Mouse (Mus musculus): ENCODE measurements around the gene Dupd1. TPM values are rescaled to one million over a fixed set of nuclear protein-coding genes. Genes with fewer than 3 reads are reported as not detected.
A peak's percentile ranks its signal among the peaks of the same experiment; 100 is the strongest.
"Not testable (repeated sequence)": the region's sequence is repeated elsewhere in the genome, so short reads cannot be mapped to it uniquely, and the experiment has no call there.

The Dupd1 gene
- total RNA-seq, 2 experiments from 2014 or later, result 0.33 to 0.48 TPM

- DNase-seq (ENCODE audit: low spot score in 2 of 2), result peak in 1 of 2 experiments; percentile 71
These were observed 35.7 kb downstream of the Dupd1 start for GRCm38 (mm10) chr14:21678509-21679285.

GRCm38 (mm10) chr14:21676223-21676622, 38.2 kb downstream of the Dupd1 start:
- DNase-seq (ENCODE audit: low spot score in 2 of 2), result no peak

- no peak for DNase-seq (ENCODE audit: low spot score in 2 of 2)
These were observed 39.9 kb downstream of the Dupd1 start for GRCm38 (mm10) chr14:21674471-21674870.

GRCm38 (mm10) chr14:21673100-21673499, 41.3 kb downstream of the Dupd1 start:
- no peak for DNase-seq (ENCODE audit: low spot score in 2 of 2)

GRCm38 (mm10) chr14:21670422-21671006, 43.9 kb downstream of the Dupd1 start:
- not testable (repeated sequence) for DNase-seq (ENCODE audit: low spot score in 2 of 2)

- DNase-seq (ENCODE audit: low spot score in 2 of 2), result no peak
These were observed 44.5 kb downstream of the Dupd1 start for GRCm38 (mm10) chr14:21669633-21670421.

- DNase-seq (ENCODE audit: low spot score in 2 of 2), result no peak
These were observed 45.2 kb downstream of the Dupd1 start for GRCm38 (mm10) chr14:21669218-21669617.

GRCm38 (mm10) chr14:21662465-21663142, 51.8 kb downstream of the Dupd1 start:
- no peak for DNase-seq (ENCODE audit: low spot score in 2 of 2)

- DNase-seq (ENCODE audit: low spot score in 2 of 2), result peak in 1 of 2 experiments; percentile 74
These were observed 54.7 kb downstream of the Dupd1 start for GRCm38 (mm10) chr14:21659652-21660051.

- no peak for DNase-seq (ENCODE audit: low spot score in 2 of 2)
These were observed 55.2 kb downstream of the Dupd1 start for GRCm38 (mm10) chr14:21659155-21659554.

- no peak for DNase-seq (ENCODE audit: low spot score in 2 of 2)
These were observed 60.6 kb downstream of the Dupd1 start for GRCm38 (mm10) chr14:21653813-21654212.

- DNase-seq (ENCODE audit: low spot score in 2 of 2), result no peak
These were observed 73.5 kb downstream of the Dupd1 start for GRCm38 (mm10) chr14:21640806-21641435.

GRCm38 (mm10) chr14:21636548-21636947, 77.8 kb downstream of the Dupd1 start:
- no peak for DNase-seq (ENCODE audit: low spot score in 2 of 2)

GRCm38 (mm10) chr14:21631665-21632200, 82.6 kb downstream of the Dupd1 start:
- no peak for DNase-seq (ENCODE audit: low spot score in 2 of 2)

Other genes with a start within 250 kb of the Dupd1 start
- gene Kat6b, start 233.1 kb downstream of the Dupd1 start, total RNA-seq (2021), result 10 to 100 TPM; 58.0 to 62.2 TPM
- gene Samd8, start 36.0 kb upstream of the Dupd1 start, total RNA-seq (2021), result 10 to 100 TPM; 88.8 to 94.2 TPM
- gene Dusp13, start 36.6 kb upstream of the Dupd1 start, total RNA-seq (2021), result under 1 TPM in 1 of 2 experiments, not detected in 1; 0.64 TPM
- gene Vdac2, start 110.7 kb upstream of the Dupd1 start, total RNA-seq (2021), result 100 to 1,000 TPM; 231 to 233 TPM
- 10 to 100 TPM; 32.3 to 34.7 TPM for gene Comtd1, start 134.4 kb upstream of the Dupd1 start, total RNA-seq (2021)

Data from layer of hippocampus, postnatal 14 days (tissue).